Mouse (Mus musculus) adrenal gland, adult 18-20 months (tissue): ENCODE measurements around the gene Tgfbi. TPM values are rescaled to one million over a fixed set of nuclear protein-coding genes. Genes with fewer than 3 reads are reported as not detected.

Experiments
- DNase-seq, 2 experiments: peaks; one replicate each; pipeline ENCODE4 v3.0.0; 2021 to 2022; ENCODE audit warnings: low spot score in 2 of 2
- total RNA-seq, 2 experiments: library from RNA; stranded (reverse); gene quantifications; 1 replicate in 1 of 2; 2 replicates in 1 of 2; pipeline ENCODE4 v1.2.3; 2021

The Tgfbi gene
- total RNA-seq, 2 experiments from 2014 or later = 38.3 to 86.5 TPM

DNA sequence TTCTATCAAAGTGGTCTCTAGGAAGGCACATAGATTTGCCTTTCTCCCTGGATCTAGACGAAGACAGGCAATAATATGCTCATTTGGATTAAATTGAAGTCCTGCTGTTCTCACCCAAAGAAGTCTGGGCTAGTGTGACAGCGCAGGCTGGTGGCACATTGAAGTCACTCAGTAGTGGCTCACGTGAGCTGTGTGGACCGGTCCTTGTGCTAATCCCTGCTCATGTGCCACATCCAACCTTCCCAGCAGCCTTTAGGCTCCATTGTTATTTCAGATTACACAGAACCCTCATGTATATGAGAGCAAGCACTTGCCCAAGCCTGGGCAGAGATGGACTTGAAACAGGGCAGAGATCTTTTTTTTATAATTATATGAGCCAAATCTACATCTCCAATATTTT, 12.0 kb upstream of the Tgfbi start:
- no peak for DNase-seq

GRCm38 (mm10) chr13:56597831-56598612, 11.3 kb upstream of the Tgfbi start:
- DNase-seq = no peak

DNA sequence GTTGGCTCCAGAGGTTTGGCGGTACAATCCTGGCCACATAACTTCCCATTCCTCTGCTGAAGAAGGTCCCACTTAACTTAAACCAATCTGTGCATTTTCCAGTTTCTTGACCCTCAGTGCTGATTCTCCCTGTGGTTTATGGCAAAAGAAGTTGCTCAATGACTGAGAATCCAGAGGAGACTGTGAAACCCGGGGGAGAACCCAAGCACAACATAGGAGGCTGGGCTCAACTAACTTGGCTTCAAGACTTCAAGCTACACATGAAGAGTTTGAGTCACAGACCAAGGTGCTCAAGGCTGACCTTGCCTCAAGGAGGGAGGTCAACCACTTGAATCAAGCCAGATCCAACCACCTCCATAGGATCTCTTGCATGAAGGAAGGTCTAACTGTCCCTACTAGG, 9.8 kb upstream of the Tgfbi start:
- no peak for DNase-seq

- DNase-seq = no peak
Measured at GRCm38 (mm10) chr13:56600216-56600890, 9.0 kb upstream of the Tgfbi start.

GRCm38 (mm10) chr13:56601199-56601598, 8.1 kb upstream of the Tgfbi start:
- DNase-seq = no peak

GRCm38 (mm10) chr13:56605503-56605902, 3.8 kb upstream of the Tgfbi start:
- no peak for DNase-seq

- DNase-seq = no peak
Measured at GRCm38 (mm10) chr13:56606724-56607123, 2.6 kb upstream of the Tgfbi start.

GRCm38 (mm10) chr13:56607225-56607624, 2.1 kb upstream of the Tgfbi start:
- no peak for DNase-seq

DNA sequence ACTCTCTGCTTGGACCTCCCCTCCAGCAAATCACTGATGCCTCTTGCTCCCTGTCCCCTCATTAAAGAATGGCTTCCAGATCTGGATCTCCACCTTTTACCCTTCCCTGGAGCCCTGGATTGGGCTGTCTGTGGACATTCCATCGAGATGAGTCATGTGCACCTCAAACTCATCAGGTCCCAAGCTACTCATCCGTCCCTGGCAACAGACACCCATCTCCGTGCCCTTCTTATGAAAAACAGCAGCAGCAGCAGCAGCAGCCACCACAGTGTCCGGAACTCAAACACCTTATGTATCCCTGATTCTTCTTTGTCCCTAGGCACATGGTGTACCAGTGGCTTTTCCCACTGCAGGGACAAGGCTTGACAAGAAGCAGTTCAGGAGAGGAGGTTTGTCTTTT, 1.5 kb upstream of the Tgfbi start:
- no peak for DNase-seq

- no peak for DNase-seq
Measured at GRCm38 (mm10) chr13:56611129-56611528, 1.8 kb downstream of the Tgfbi start.

DNA sequence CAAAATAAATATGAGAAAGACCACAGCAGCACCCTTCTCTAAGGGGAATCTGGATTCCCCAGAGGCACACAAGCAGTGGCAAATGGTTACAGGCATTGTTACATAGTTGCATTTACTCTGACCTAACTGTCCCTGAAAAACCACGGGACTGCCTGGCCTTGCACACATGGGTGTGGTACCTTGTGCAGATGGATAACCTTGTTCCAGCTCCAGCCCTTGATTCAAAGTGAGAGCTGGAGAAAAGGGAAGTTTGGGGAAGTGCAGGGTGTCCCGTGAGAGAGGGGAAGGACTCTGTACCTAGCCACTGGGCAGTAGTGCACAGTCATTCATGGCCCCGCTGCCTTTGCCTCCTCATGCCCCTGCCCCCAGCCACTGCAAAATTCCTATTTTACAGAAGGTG, 2.4 kb downstream of the Tgfbi start:
- DNase-seq = no peak

DNA sequence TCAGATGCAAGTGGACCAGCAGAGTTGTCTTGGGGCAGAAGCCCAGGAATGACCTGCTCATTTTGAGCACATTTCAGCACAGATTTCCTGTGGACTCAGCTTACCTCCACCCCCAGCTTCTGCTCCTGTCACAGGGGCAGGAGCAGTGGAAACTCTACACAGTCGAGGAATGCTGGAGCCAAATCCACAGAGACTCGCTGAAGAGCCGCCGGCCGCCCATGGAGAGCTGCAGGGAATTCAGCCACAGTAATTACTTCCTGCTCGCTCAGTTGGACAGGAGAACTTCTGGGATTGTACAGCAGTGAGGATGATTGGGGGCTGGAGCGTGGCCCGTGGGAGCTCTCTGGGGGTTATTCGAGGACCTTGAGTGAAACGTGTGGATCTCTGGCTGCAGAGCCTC, 3.0 kb downstream of the Tgfbi start:
- DNase-seq = no peak

DNA sequence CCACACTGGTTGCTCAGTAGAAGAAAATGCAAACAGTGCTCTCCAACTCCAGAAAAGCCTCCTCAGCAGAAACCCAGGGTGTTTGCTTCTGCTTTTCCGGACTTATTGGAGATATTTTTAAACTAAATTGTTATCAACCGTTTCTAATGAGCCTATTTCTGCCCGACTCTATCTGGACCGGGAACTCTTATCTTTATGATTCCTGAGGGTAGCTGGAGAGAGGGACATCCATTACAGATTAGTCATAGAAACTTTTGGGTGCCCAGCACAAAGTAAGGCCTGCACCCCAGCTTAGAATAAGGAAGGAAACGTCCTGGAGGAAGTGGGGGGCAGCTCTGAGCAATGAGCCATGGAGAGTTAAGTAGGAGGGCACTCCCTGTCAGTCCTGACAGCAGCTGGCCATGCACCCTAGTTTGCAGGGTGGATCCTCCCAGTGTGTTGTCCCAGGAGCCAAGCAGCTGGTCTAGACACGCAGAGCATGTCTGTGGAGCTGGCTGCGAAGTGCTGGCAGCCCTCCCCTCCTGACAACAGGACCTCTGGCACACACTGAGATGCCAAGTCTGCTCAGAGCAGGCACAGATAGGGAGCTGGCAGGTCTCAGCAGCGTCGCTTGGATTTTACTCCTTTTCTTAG, 4.2 kb downstream of the Tgfbi start:
- no peak for DNase-seq

DNA sequence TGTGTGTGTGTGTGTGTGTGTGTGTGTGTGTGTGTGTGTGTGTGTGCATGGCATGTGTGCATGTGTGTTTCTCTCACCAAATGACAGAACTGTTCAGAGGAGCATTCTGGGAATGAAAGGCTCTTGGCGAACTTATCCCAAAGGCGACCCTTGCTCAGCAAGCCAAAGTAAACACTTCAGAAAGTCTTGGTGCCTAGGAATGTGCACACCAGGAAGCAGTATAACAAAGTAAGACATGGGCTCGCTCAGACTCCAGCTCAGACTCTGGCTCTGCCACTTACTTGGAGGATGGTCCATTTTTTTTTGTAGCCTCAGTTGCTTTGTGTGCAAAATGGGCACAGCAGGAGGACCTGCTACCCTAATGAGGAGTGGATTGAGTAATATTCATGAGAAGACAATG, 5.4 kb downstream of the Tgfbi start:
- DNase-seq = no peak

DNA sequence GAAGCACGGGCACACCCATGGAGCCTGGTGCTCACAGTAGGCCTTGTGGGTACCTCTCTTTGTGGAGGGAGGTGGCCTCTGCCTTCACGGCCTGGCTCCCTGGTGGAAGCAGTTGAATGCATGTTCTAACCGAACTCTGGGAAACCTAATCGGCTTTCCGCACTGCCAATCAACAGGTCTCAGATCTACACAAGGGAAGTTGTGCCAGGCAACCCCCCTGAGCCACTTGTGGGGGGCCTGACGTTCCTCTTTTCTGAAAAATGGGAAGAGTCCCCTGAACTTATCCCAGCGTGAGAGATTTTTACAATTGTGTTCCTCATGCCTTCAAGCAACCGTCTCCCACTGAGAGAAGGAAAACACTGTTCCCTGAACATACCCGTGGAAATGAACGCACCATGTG, 5.9 kb downstream of the Tgfbi start:
- DNase-seq = no peak

GRCm38 (mm10) chr13:56615864-56616263, 6.5 kb downstream of the Tgfbi start:
- no peak for DNase-seq

DNA sequence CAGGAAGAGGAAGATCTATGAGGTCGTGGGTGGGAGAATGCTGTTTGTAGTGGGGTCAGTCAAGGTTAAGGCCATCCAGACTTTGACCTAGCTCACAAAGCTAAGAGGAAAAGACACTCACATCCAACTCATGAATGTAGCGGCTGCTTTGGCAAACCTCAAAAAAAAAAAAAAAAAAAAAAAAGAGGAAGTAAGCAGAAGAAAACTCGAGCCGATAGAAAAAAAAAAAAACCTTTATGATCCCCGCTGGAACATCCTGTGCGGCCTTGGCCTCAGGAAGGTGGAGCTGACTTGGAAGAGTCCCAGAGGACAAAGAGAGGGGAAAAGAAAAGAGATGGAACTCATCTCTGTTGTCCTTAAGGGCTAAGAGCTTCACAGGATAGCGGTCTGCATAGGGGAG, 7.1 kb downstream of the Tgfbi start:
- no peak for DNase-seq

DNA sequence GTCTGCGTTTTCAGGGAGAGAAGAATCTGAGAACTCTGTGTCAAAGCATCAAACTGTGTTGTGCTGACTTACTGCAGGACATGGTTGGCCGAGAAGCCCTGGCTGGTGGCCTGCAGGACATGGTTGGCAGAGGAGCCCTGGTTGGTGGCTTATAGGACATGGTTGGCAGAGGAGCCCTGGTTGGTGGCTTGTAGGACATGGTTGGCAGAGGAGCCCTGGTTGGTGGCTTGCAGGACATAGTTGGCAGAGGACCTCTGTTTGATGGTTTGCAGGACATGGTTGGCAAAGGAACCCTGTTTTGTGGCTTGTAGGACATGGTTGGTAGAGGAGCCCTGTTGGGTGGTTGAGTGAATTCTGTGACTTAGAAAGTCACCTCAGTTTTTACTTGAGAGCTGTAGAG, 7.9 kb downstream of the Tgfbi start:
- DNase-seq = no peak

GRCm38 (mm10) chr13:56622201-56622757, 13.0 kb downstream of the Tgfbi start:
- DNase-seq = no peak

- no peak for DNase-seq
Measured at GRCm38 (mm10) chr13:56626524-56626923, 17.2 kb downstream of the Tgfbi start.

- DNase-seq = no peak
Measured at GRCm38 (mm10) chr13:56630081-56630480, 20.8 kb downstream of the Tgfbi start.

GRCm38 (mm10) chr13:56630552-56630951, 21.2 kb downstream of the Tgfbi start:
- no peak for DNase-seq
